Mouse (Mus musculus) liver, postnatal 0 days (tissue): ENCODE results near the gene Mier1.

Source experiments
- CTCF ChIP-seq: sonication (generic); IDR thresholded peaks from 2 replicates; pipeline ENCODE4 v1.5.1; 2016; ENCODE audit warnings: antibody characterized with exemption, low read depth
- EP300 ChIP-seq: IDR thresholded peaks from 2 replicates; pipeline ENCODE4 v1.6.1; 2016; ENCODE audit warnings: antibody characterized with exemption, low read depth, mild to moderate bottlenecking

GRCm38 (mm10) chr4:103214498-103214924 lies 100.3 kb downstream of the Mier1 start:
- no peak for TF ChIP-seq CTCF
- no peak for TF ChIP-seq EP300
